ENCODE assay signal across 8 mouse cellular contexts in the genomic region with DNA sequence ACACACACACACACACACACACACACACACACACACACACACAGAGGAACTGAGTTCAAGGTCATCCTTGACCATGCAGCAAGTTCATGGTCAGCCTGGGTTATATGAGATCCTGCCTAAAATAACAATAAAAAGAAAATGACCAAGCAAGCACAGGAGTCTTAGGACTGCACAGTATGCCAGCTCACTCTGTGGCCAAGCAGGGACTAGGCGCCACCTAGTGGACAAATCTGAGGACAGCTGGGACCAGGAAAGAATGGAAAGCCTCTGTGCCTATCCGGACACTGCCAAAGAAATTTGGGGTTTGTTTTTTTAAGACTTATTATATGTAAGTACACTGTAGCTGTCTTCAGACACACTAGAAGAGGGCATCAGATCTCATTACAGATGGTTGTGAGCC. TPM values are rescaled to one million over a fixed set of nuclear protein-coding genes. Genes with fewer than 3 reads are reported as not detected.
DNase-seq lines count a peak whose midpoint lies in the region; ATAC-seq lines count a peak whose summit lies in the region.

No protein-coding gene starts in this region.

- peaks cover 85% of the 10 kb centered on the region for H3K36me3 ChIP-seq in forebrain, embryonic 13.5 days (ENCODE audit: poor library complexity, severe bottlenecking)
- peaks cover 20% of the 10 kb centered on the region for H3K36me3 ChIP-seq in hindbrain, embryonic 11.5 days (ENCODE audit: control insufficient read depth, insufficient read depth, low read length)

- no peak overlapping the region for H3K9ac ChIP-seq in forebrain, embryonic 13.5 days
- H3K9ac ChIP-seq in hindbrain, embryonic 11.5 days (ENCODE audit: low read depth, low read length) = no peak overlapping the region

- H3K9me3 ChIP-seq in forebrain, embryonic 13.5 days (replicated peaks) = no peaks in the 10 kb centered on the region; the same call in 1 of the 2 replicates
- H3K9me3 ChIP-seq in hindbrain, embryonic 11.5 days (ENCODE audit: control insufficient read depth, low read length) = no peaks in the 10 kb centered on the region

- 21% methylated on average over 2 of the region's 2 CpGs for WGBS in forebrain, embryonic 13.5 days
- WGBS in hindbrain, embryonic 11.5 days = 26% methylated on average over 2 of the region's 2 CpGs

- H3K4me2 ChIP-seq in forebrain, embryonic 13.5 days = no peak overlapping the region
- no peak overlapping the region for H3K4me2 ChIP-seq in hindbrain, embryonic 11.5 days (replicated peaks; ENCODE audit: low read depth, low read length)

- no peaks in the 10 kb centered on the region for H3K4me1 ChIP-seq in forebrain, embryonic 13.5 days
- H3K4me1 ChIP-seq in hindbrain, embryonic 11.5 days (replicated peaks; ENCODE audit: control insufficient read depth, insufficient read depth, low read length) = no peaks in the 10 kb centered on the region

- ATAC-seq in forebrain, embryonic 13.5 days = peak; percentile 93
- ATAC-seq in hindbrain, embryonic 11.5 days (ENCODE audit: low FRiP score) = 0 out of 2 replicates have a peak, but pooled peaks have one; percentile 56
- ATAC-seq in inflammation-experienced regulatory T-cells, adult 6 months = no peak

- H3K27me3 ChIP-seq in forebrain, embryonic 13.5 days = no peaks in the 10 kb centered on the region
- no peaks in the 10 kb centered on the region for H3K27me3 ChIP-seq in hindbrain, embryonic 11.5 days (ENCODE audit: control insufficient read depth, insufficient read depth, low read length)

- H3K4me3 ChIP-seq in forebrain, embryonic 13.5 days = no peak overlapping the region
- H3K4me3 ChIP-seq in hindbrain, embryonic 11.5 days (ENCODE audit: low read depth, low read length) = no peak overlapping the region

- no peak overlapping the region for H3K27ac ChIP-seq in forebrain, embryonic 13.5 days
- H3K27ac ChIP-seq in hindbrain, embryonic 11.5 days (ENCODE audit: low read depth, low read length) = no peak overlapping the region

- DNase-seq in NIH3T3 (ENCODE audit: low read depth) = peak; percentile 91
- peak; percentile 80 for DNase-seq in c-Kit-positive CD71-positive TER-119-positive erythroid progenitor cells, embryonic 14.5 days (ENCODE audit: low spot score)
- DNase-seq in hindbrain, embryonic 11.5 days (ENCODE audit: low spot score) = peak; percentile 86
- peak; percentile 72 to 78 for DNase-seq in layer of hippocampus, postnatal 10 days (ENCODE audit: low spot score in 2 of 2)
- DNase-seq in lung, postnatal 14 days = peak; percentile 84
- peak; percentile 78 for DNase-seq in retina, postnatal 1 day

RNA-seq across cellular contexts. Expression of gene Srrm1, which starts 35.2 kb away (rescaled TPM):
- polyA plus RNA-seq in forebrain, embryonic 13.5 days (2015; fragmentation: Nextera tagmentation; extraction: Ambion mirVana) = 250 and 261 TPM in 2 replicates
- 220 and 289 TPM in 2 replicates for polyA plus RNA-seq in hindbrain, embryonic 11.5 days (2014; fragmentation: Nextera tagmentation; extraction: Ambion mirVana)
- 100 to 1,000 TPM; 131 to 153 TPM for total RNA-seq in layer of hippocampus, postnatal 10 days (2021)
- polyA plus RNA-seq in inflammation-experienced regulatory T-cells, adult 6 months (2017; shearing (Covaris generic)) = 100 to 1,000 TPM; 191 to 279 (median 247) TPM

RNA-seq across cellular contexts. Expression of gene Clic4, which starts 45.4 kb away (rescaled TPM):
- 146 and 153 TPM in 2 replicates for polyA plus RNA-seq in forebrain, embryonic 13.5 days (2015; fragmentation: Nextera tagmentation; extraction: Ambion mirVana)
- 109 and 147 TPM in 2 replicates for polyA plus RNA-seq in hindbrain, embryonic 11.5 days (2014; fragmentation: Nextera tagmentation; extraction: Ambion mirVana)
- 10 to 100 TPM; 31.0 to 31.6 TPM for total RNA-seq in layer of hippocampus, postnatal 10 days (2021)
- 1 to 10 TPM; 3.9 to 7.5 (median 6.4) TPM for polyA plus RNA-seq in inflammation-experienced regulatory T-cells, adult 6 months (2017; shearing (Covaris generic))

Comparison
In these comparisons a context has a peak if more than half of its experiments do, and no peak if none do; other contexts are left out.
1. RNA of gene Clic4, which starts 45.4 kb away (polyA plus RNA-seq): 146 to 153 TPM in forebrain, embryonic 13.5 days and 109 to 147 TPM in hindbrain, embryonic 11.5 days; 3.9 to 7.5 TPM in inflammation-experienced regulatory T-cells, adult 6 months; every median in the first group is over 10 times any median in the second.
2. Peak in every context shown above with its lines, with median percentiles within 50 percentile points of each other: DNase-seq.